18 mouse cellular contexts compared by ENCODE assay signal in genomic region chr8:115462657-115463056, GRCm38 (mm10).
DNase-seq lines count a peak whose midpoint lies in the region; ATAC-seq and TF ChIP-seq lines count a peak whose summit lies in the region.
"Had no signal": no experiment of that assay in that cellular context is flagged by ENCODE, and none has a peak within 500 bp of the region (broad histone marks: within the 10 kb centered on the region; RNA-seq: fewer than 3 reads in every experiment).

No protein-coding gene starts in this region.

- DNase-seq in gastrocnemius, adult 18-20 months (ENCODE audit: low spot score) = peak; percentile 50
- no peak for DNase-seq in gastrocnemius, postnatal 14 days
- peak; percentile 43 for DNase-seq in NIH3T3 (ENCODE audit: low read depth)
- peak; percentile 14 for DNase-seq in lung, postnatal 36 days
- no peak for DNase-seq in spleen, postnatal 36 days (ENCODE audit: low spot score in 2 of 2)
- no peak for DNase-seq in hindbrain, postnatal 0 days (ENCODE audit: low spot score)
- DNase-seq in heart, postnatal 4 days = no peak
- DNase-seq: B cell, adult 2 months; cerebellum, postnatal 14 days; left cerebral cortex, postnatal 4 days; spleen, adult 18-20 months; thymus, adult 2 months had no signal

- no peaks in the 10 kb centered on the region for H3K9me3 ChIP-seq in intestine, embryonic 16.5 days (ENCODE audit: control insufficient read depth, low read length)
- H3K9me3 ChIP-seq in hindbrain, postnatal 0 days (ENCODE audit: low read length) = no peaks in the 10 kb centered on the region
- H3K9me3 ChIP-seq: embryonic facial prominence, embryonic 12.5 days; forebrain, embryonic 12.5 days; heart, embryonic 12.5 days; midbrain, embryonic 13.5 days; neural tube, embryonic 12.5 days had no signal

- H3K36me3 ChIP-seq in intestine, embryonic 16.5 days (ENCODE audit: control insufficient read depth, insufficient read depth, low read length) = no peaks in the 10 kb centered on the region
- no peaks in the 10 kb centered on the region for H3K36me3 ChIP-seq in hindbrain, postnatal 0 days (ENCODE audit: insufficient read depth, low read length)
- H3K36me3 ChIP-seq: embryonic facial prominence, embryonic 12.5 days; forebrain, embryonic 12.5 days; heart, embryonic 12.5 days; midbrain, embryonic 13.5 days; neural tube, embryonic 12.5 days had no signal

- no peak overlapping the region for H3K4me3 ChIP-seq in intestine, embryonic 16.5 days (ENCODE audit: low read length)
- H3K4me3 ChIP-seq in hindbrain, postnatal 0 days (ENCODE audit: low read length) = no peak overlapping the region
- H3K4me3 ChIP-seq: embryonic facial prominence, embryonic 12.5 days; forebrain, embryonic 12.5 days; heart, embryonic 12.5 days; midbrain, embryonic 13.5 days; neural tube, embryonic 12.5 days had no signal

- peak; percentile 60; the same call in 1 of the 2 replicates for ATAC-seq in intestine, embryonic 16.5 days
- no peak for ATAC-seq in hindbrain, postnatal 0 days
- ATAC-seq: midbrain, embryonic 13.5 days had no signal

- 45% methylated on average over 6 of the region's 6 CpGs for WGBS in intestine, embryonic 16.5 days
- 74% methylated on average over 6 of the region's 6 CpGs for WGBS in hindbrain, postnatal 0 days

- 0 out of 2 replicates have a peak, but pooled peaks cover 9% of the 10 kb centered on the region for H3K27me3 ChIP-seq in intestine, embryonic 16.5 days (replicated peaks; ENCODE audit: control insufficient read depth, insufficient read depth, low read length)
- H3K27me3 ChIP-seq in hindbrain, postnatal 0 days (ENCODE audit: insufficient read depth, low read length) = no peaks in the 10 kb centered on the region
- H3K27me3 ChIP-seq: embryonic facial prominence, embryonic 12.5 days; neural tube, embryonic 12.5 days had no signal

- intact Hi-C loops in gastrocnemius, postnatal 14 days (cut with DNase I; ENCODE audit: low total_unique reads) = no loop called here

- H3K4me2 ChIP-seq in intestine, embryonic 16.5 days (ENCODE audit: low read depth, low read length) = no peak overlapping the region
- H3K4me2 ChIP-seq in hindbrain, postnatal 0 days (ENCODE audit: low read depth, low read length) = no peak overlapping the region
- H3K4me2 ChIP-seq: embryonic facial prominence, embryonic 12.5 days; forebrain, embryonic 12.5 days; heart, embryonic 12.5 days; midbrain, embryonic 13.5 days; neural tube, embryonic 12.5 days had no signal

- TF ChIP-seq CTCF in hindbrain, postnatal 0 days (IDR thresholded peaks at IDR 0.05; ENCODE audit: low read depth) = no peak

- no peaks in the 10 kb centered on the region for H3K4me1 ChIP-seq in intestine, embryonic 16.5 days (ENCODE audit: control insufficient read depth, insufficient read depth, low read length)
- H3K4me1 ChIP-seq in hindbrain, postnatal 0 days (ENCODE audit: insufficient read depth, low read length) = peaks cover 4% of the 10 kb centered on the region; the same call in 1 of the 2 replicates

- no peak overlapping the region for H3K9ac ChIP-seq in intestine, embryonic 16.5 days (ENCODE audit: low read depth, low read length)
- H3K9ac ChIP-seq in hindbrain, postnatal 0 days (replicated peaks; ENCODE audit: low read length) = no peak overlapping the region
- H3K9ac ChIP-seq: embryonic facial prominence, embryonic 12.5 days; forebrain, embryonic 12.5 days; heart, embryonic 12.5 days; midbrain, embryonic 13.5 days; neural tube, embryonic 12.5 days had no signal

- no peak overlapping the region for H3K27ac ChIP-seq in intestine, embryonic 16.5 days (ENCODE audit: low read length)
- no peak overlapping the region for H3K27ac ChIP-seq in hindbrain, postnatal 0 days
- H3K27ac ChIP-seq: embryonic facial prominence, embryonic 12.5 days; forebrain, embryonic 12.5 days; midbrain, embryonic 13.5 days; neural tube, embryonic 12.5 days had no signal

Comparison
In these comparisons a context has a peak if more than half of its experiments do, and no peak if none do; other contexts are left out.
1. DNase-seq: peak in gastrocnemius, adult 18-20 months (single experiment), NIH3T3 (single experiment) and lung, postnatal 36 days (single experiment); none in gastrocnemius, postnatal 14 days (single experiment), spleen, postnatal 36 days (0 of 2), hindbrain, postnatal 0 days (single experiment) and heart, postnatal 4 days (single experiment).